13 mouse cellular contexts compared by ENCODE assay signal in the genomic region with DNA sequence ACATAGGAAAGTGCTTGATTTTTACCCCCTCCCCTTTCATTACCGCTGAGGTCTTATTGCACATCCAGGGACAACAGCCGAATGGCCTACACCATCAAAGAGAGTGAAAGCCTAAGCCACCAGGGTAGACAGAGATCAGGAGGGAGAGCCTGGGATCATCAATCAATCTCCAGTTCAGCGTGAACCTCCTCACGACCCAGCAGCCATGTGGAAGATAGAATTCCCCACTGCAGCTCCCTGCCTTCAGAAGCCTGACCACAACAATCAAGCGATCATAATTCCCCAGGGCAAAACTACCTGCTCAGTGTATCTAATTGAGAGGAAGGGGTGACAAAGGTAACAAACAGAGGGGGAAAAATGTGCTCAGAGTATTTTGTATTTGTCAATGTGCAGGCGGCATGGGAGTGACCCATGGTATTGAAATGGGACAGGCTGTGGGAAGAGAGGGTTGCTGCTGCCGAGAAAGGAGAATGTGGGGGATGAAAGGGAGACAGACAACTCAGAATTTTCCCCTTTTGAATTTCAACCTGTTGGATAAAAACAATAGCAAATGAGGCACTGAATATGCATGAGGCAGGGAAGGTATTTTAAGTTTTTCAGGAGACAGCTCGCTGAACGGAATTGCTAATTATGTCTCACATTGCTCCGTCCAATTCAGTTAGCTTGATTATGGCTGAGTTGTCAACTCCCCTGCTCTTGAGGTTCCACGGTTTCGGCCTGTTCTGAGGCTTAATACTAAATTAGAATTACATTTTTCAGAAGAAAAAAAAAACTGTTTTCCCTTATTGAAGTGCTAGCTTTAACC.
DNase-seq lines count a peak whose midpoint lies in the region; ATAC-seq and TF ChIP-seq lines count a peak whose summit lies in the region.
"Had no signal": no experiment of that assay in that cellular context is flagged by ENCODE, and none has a peak within 500 bp of the region (broad histone marks: within the 10 kb centered on the region; RNA-seq: fewer than 3 reads in every experiment).

No protein-coding gene starts in this region.

- H3K9me3 ChIP-seq in heart, embryonic 12.5 days (replicated peaks), result no peaks in the 10 kb centered on the region
- no peaks in the 10 kb centered on the region for H3K9me3 ChIP-seq in forebrain, embryonic 16.5 days (ENCODE audit: control insufficient read depth, low read length)
- H3K9me3 ChIP-seq in midbrain, embryonic 12.5 days, result no peaks in the 10 kb centered on the region
- H3K9me3 ChIP-seq: embryonic facial prominence, embryonic 13.5 days had no signal

- peak overlapping the region; percentile 7; the same call in 1 of the 2 replicates for H3K4me2 ChIP-seq in heart, embryonic 12.5 days
- H3K4me2 ChIP-seq in forebrain, embryonic 16.5 days (ENCODE audit: low read length), result peak overlapping the region; percentile 4
- peak overlapping the region; percentile 29 for H3K4me2 ChIP-seq in midbrain, embryonic 12.5 days (replicated peaks)
- H3K4me2 ChIP-seq: embryonic facial prominence, embryonic 13.5 days; liver, embryonic 11.5 days had no signal

- no peak overlapping the region for H3K4me3 ChIP-seq in heart, embryonic 12.5 days
- no peak overlapping the region for H3K4me3 ChIP-seq in forebrain, embryonic 16.5 days (replicated peaks; ENCODE audit: low read length)
- no peak overlapping the region for H3K4me3 ChIP-seq in midbrain, embryonic 12.5 days
- H3K4me3 ChIP-seq in cerebellum, adult 2 months (replicated peaks; ENCODE audit: insufficient read depth, low read depth, low read length), result no peak overlapping the region
- H3K4me3 ChIP-seq in kidney, adult 2 months (ENCODE audit: insufficient read depth, low read depth, low read length), result no peak overlapping the region
- H3K4me3 ChIP-seq: embryonic facial prominence, embryonic 13.5 days had no signal

- ATAC-seq in heart, embryonic 12.5 days (ENCODE audit: insufficient number of reproducible peaks, low FRiP score), result no peak
- peak; percentile 89 for ATAC-seq in forebrain, embryonic 16.5 days
- peak; percentile 68 for ATAC-seq in midbrain, embryonic 12.5 days (ENCODE audit: low FRiP score, low read depth)
- ATAC-seq: Patski had no signal

- TF ChIP-seq CTCF in cerebellum, adult 2 months (IDR thresholded peaks at IDR 0.05; ENCODE audit: borderline replicate concordance, insufficient read depth, low read depth, low read length), result no peak
- TF ChIP-seq CTCF in kidney, adult 2 months (conservative IDR thresholded peaks at IDR 0.05; ENCODE audit: insufficient read depth, insufficient read length, low read depth, low read length), result no peak

- H3K27me3 ChIP-seq in heart, embryonic 12.5 days (replicated peaks), result no peaks in the 10 kb centered on the region
- no peaks in the 10 kb centered on the region for H3K27me3 ChIP-seq in forebrain, embryonic 16.5 days (replicated peaks; ENCODE audit: control insufficient read depth, insufficient read depth, low read length)
- no peaks in the 10 kb centered on the region for H3K27me3 ChIP-seq in midbrain, embryonic 12.5 days
- H3K27me3 ChIP-seq in cerebellum, adult 2 months (ENCODE audit: control insufficient read depth, insufficient read depth, low read length), result no peaks in the 10 kb centered on the region
- H3K27me3 ChIP-seq in kidney, adult 2 months (replicated peaks; ENCODE audit: control insufficient read depth, insufficient read depth, low read length), result no peaks in the 10 kb centered on the region
- H3K27me3 ChIP-seq: embryonic facial prominence, embryonic 13.5 days; Patski had no signal

- no peak overlapping the region for H3K9ac ChIP-seq in heart, embryonic 12.5 days
- H3K9ac ChIP-seq in forebrain, embryonic 16.5 days (replicated peaks; ENCODE audit: low read depth, low read length), result no peak overlapping the region
- H3K9ac ChIP-seq in midbrain, embryonic 12.5 days (replicated peaks), result no peak overlapping the region
- H3K9ac ChIP-seq: embryonic facial prominence, embryonic 13.5 days had no signal

- H3K4me1 ChIP-seq in heart, embryonic 12.5 days (replicated peaks), result no peaks in the 10 kb centered on the region
- H3K4me1 ChIP-seq in forebrain, embryonic 16.5 days (replicated peaks; ENCODE audit: control insufficient read depth, insufficient read depth, low read length), result peaks cover 13% of the 10 kb centered on the region
- H3K4me1 ChIP-seq in midbrain, embryonic 12.5 days, result peaks cover 13% of the 10 kb centered on the region
- no peaks in the 10 kb centered on the region for H3K4me1 ChIP-seq in cerebellum, adult 2 months (ENCODE audit: control insufficient read depth, insufficient read depth, low read length)
- H3K4me1 ChIP-seq in kidney, adult 2 months (ENCODE audit: control insufficient read depth, insufficient read depth, low read length), result no peaks in the 10 kb centered on the region
- H3K4me1 ChIP-seq: embryonic facial prominence, embryonic 13.5 days had no signal

- H3K27ac ChIP-seq in heart, embryonic 12.5 days (ENCODE audit: poor library complexity, severe bottlenecking), result no peak overlapping the region
- H3K27ac ChIP-seq in forebrain, embryonic 16.5 days (ENCODE audit: low read length), result 0 out of 2 replicates have a peak overlapping the region, but pooled peaks have one; percentile 8
- no peak overlapping the region for H3K27ac ChIP-seq in midbrain, embryonic 12.5 days (replicated peaks)
- H3K27ac ChIP-seq in cerebellum, adult 2 months (ENCODE audit: insufficient read depth, low read length), result no peak overlapping the region
- H3K27ac ChIP-seq in kidney, adult 2 months (ENCODE audit: insufficient read depth, low read depth, low read length), result no peak overlapping the region
- H3K27ac ChIP-seq: embryonic facial prominence, embryonic 13.5 days; macrophage; stomach, postnatal 0 days had no signal

- no peaks in the 10 kb centered on the region for H3K36me3 ChIP-seq in heart, embryonic 12.5 days
- no peaks in the 10 kb centered on the region for H3K36me3 ChIP-seq in forebrain, embryonic 16.5 days (ENCODE audit: control insufficient read depth, insufficient read depth)
- no peaks in the 10 kb centered on the region for H3K36me3 ChIP-seq in midbrain, embryonic 12.5 days
- no peaks in the 10 kb centered on the region for H3K36me3 ChIP-seq in kidney, adult 2 months (ENCODE audit: control insufficient read depth, insufficient read depth, low read length)
- H3K36me3 ChIP-seq: embryonic facial prominence, embryonic 13.5 days had no signal

- TF ChIP-seq POLR2A in cerebellum, adult 2 months (IDR thresholded peaks at IDR 0.05; ENCODE audit: borderline replicate concordance, insufficient read depth, low read length), result no peak
- TF ChIP-seq POLR2A in kidney, adult 2 months (IDR thresholded peaks at IDR 0.05; ENCODE audit: low read depth, low read length), result no peak

- 24% methylated on average over 12 of the region's 12 CpGs for WGBS in heart, embryonic 12.5 days
- WGBS in forebrain, embryonic 16.5 days, result 6% methylated on average over 12 of the region's 12 CpGs
- WGBS in midbrain, embryonic 12.5 days, result 11% methylated on average over 12 of the region's 12 CpGs
- WGBS in cerebellum, adult 2 months, result 30% methylated on average over 12 of the region's 12 CpGs
- WGBS in kidney, adult 2 months, result 24% methylated on average over 12 of the region's 12 CpGs

- no peak for DNase-seq in heart, adult 11 months
- DNase-seq in R1 (ENCODE audit: low read depth, low spot score), result peak; percentile 44
- no peak for DNase-seq in cerebellum, adult 2 months
- DNase-seq in spleen, postnatal 4 days (ENCODE audit: low spot score in 2 of 2), result no peak
- no peak for DNase-seq in kidney, adult 2 months
